Mouse (Mus musculus) olfactory bulb, adult 2 months (tissue): ENCODE measurements around the gene Mpig6b.

Experiments used
- CTCF ChIP-seq: fragments of 200-500 bp; IDR thresholded peaks from 2 replicates; pipeline ENCODE4 v1.5.1; 2012; ENCODE audit warnings: low read depth, mild to moderate bottlenecking, low read length, moderate library complexity; ENCODE audit not compliant: insufficient read depth
- POLR2A ChIP-seq: fragments of 200-500 bp; IDR thresholded peaks from 2 replicates; pipeline ENCODE4 v1.6.1; 2012; ENCODE audit warnings: mild to moderate bottlenecking, low read depth, low read length, moderate library complexity; ENCODE audit not compliant: insufficient read depth

DNA sequence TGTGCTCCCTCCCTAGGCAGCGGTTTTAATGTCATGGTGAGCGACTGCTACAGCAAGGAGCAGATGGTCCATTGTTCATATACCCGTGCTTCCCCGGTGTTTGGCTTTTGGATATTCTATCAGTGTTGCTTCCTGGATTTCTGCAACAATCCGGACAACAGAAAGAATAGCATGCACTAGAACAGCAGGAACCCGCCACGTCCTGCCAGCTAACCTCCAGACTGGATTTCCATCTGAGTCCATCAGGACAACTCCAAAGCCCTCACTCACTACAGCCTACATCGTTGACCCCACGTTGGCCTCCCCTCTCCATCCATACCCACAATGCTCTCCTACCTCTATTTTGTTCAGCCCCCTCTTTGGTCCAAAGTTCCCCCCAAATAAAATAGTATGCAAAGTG lies 45.8 kb upstream of the Mpig6b start:
- TF ChIP-seq POLR2A (no peak), CTCF (no peak)
